Mouse (Mus musculus) thymus, adult 18-20 months (tissue): ENCODE results near the gene Rdh8.
"Not testable (repeated sequence)": the region's sequence is repeated elsewhere in the genome, so short reads cannot be mapped to it uniquely, and the experiment has no call there.

ENCODE experiments used
- DNase-seq, 2 experiments: peaks; one replicate each; pipeline ENCODE4 v3.0.0; 2022; ENCODE audit warnings: mixed read lengths in 2 of 2

Gene Rdh8

DNA sequence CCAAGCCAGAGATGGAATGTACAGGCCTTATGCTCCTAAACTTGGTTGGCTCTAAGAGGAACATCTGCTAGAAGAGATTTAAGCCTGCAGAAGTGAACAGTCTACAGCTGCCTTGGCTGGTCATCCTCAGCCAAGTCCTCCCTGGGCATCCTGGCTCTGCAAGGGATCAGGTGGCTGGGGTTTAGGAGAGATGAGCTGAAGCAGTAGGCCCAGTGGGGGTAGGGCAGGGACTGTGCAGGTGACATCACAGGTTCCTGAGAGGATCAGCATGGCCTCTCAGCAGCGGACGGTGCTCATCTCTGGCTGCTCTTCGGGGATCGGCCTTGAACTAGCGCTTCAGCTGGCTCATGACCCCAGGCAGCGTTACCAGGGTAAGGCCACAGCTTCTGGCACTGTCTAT, at the start of gene Rdh8:
Rdh8 (plus strand) TSS at position 268 of the 400 bp plus-strand sequence.
- no peak for DNase-seq

DNA sequence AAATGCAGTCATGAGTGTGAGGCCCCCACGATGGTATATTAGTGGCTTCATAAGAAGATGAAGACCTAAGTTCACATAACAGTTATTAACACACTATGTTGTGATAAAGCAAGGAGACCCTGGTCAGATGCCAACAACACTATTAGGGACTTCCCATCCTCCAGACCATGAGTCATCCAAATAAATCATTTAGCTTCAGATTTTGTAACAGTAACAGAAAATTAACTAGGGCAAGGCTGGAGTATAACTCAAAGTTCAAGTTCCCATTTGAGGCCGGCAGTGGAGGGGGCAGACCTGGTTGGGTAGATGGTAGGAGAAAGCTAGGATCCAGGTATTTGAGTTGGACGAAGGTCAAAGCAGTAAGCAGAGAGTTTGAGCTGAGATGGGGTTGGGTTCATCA, 37.0 kb upstream of the Rdh8 start:
- no peak for DNase-seq

DNA sequence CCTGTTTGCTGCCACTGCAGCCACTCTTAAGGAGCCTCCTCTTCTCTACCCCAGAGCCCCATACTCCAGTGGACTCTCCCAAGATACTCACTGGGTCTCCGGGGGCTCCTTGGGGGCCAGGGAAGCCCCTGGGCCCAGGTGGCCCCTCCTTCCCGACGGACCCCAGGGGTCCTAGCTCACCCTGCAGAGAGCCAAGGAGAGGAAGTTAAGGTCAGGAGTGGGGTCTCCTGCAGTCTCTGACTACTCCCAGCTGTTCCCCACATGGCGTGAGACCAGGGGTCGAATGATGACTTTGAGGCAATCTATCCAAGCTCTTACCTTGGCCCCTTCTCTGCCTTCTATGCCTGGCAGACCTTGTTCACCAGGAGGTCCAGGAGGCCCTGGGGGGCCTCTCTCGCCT, 33.2 kb upstream of the Rdh8 start:
- DNase-seq = no peak

DNA sequence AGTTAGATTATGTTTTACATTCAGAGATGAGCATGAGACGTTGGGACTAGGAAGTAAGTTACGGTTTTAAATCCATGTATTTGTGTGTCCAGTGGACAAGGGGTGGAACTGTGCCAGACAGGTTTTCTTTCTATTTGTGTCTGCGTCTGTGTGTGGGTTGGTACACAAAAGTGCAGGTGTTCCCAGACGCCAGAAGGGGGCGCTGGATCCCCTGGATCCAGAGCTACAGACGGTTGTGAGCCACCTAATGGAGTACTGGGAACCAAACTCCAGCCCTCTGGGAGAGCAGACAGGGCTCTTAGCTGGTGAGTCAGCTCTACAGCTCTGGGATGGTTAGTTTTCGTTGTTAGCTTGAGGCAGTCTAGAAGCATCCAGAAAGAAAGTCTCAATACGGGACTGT, 30.3 kb upstream of the Rdh8 start:
- no peak for DNase-seq

DNA sequence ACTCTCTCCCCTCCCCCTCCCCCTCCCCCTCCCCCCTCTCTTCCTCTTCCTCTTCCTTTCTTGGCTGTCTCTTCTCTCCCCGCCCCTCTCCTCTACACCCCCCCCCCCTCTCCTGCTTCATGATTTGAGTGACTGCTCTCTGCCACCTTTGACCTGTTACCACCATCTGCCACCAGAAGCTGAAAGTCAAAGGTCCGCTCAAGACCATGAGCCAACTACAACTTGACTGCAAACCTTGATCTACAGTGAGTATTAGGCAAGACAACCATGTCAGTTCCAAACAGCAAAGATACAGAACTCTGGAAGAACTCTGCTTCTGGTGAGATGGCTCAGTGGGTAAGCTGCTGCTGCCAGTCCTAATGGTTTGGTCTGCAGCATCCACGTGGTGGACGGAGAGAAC, 28.7 kb upstream of the Rdh8 start:
- no peak for DNase-seq

DNA sequence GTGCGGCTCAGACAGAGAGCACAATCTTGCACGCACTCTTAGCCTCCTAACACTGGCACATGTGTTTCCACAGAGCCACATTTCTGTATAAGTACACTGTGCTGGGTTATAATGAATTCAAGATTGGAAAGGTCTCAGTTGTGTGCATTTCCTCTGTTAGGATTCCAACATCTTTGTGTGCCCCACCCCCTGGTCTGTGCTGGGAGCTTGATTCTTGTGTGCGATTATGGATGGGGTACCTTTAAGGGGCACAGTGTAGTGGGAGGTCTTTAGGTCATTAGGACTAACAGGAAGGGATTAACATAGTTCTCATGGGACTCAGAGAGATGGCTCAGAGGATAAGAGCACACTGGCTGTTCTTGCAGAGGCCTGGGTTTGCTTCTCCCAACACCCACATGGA, 28.0 kb upstream of the Rdh8 start:
- DNase-seq = no peak

DNA sequence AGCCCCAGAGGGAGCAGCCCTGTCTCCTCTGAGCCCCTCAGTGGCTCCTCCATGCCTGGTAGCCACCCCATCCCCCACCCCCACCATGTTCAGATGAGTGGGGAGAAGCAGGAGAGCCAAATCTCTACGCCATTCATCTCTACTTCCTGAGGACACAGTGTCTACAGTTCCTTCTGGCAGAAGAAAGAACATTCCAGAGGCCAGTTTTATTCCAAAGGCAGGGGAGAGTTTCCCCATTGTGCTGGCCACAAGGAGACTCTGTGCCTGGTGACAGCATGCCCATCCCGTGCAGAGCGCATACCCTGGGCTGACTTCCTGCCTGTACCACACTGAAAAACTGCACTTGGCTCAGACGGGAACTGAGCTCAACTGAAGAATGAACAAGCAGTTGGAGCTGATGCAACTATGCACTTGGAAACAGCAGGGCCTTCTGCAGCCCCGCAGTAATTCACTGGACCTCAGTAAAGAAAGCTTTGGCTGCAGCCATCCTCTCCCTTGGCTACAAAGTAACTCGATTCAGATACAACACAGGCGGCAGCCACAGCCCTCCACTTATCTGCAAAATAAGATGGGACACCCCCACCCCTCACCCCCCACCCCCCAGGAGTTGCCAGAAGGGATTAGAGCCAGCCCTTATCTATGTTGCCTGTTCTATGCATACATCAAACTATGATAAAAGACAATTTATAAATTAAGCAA, 24.0 kb upstream of the Rdh8 start:
- DNase-seq = no peak

DNA sequence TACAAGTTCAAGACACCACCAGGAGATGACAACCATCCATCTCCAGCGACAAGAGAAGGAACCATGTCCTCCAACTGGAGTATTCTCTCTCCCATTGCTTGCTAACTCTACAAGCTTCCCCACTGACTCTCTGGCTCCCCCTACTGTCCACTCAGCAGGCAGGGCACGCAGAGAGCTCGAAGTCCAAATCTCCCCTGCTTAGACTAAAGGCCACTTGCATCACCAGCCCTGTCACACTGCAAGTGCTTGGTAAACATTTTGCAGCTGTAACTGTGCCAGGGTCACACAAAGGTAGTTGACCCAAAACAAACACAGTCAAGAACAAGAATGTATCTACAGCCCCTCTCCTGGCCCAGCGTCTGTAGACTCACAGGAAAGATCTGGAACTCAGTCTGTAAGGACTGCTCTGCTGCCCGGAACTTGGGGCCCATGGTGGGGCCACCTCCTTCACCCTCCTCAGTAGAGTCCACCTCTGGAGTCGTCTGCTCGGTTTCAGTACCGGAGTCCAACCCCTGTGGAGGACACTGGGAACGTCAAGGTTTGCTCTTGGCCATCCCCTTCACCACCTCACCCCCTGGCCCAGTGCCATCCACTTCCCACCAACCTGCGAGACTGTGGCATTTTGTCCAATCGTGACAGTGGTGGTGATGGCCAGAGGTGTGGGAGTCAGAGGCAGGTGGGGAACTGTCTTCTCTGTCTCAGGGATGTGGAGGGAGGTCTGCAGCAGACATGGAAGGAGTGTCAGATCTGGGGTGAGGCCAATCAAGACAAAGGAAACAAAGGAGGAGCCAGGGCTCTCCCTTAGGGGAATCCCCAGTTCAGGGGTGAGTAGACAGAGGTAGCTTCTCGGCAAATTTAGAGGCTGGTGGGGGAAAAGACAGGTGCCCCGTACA, 13.8 kb upstream of the Rdh8 start:
- DNase-seq = peak in 1 of 2 experiments; percentile 13

DNA sequence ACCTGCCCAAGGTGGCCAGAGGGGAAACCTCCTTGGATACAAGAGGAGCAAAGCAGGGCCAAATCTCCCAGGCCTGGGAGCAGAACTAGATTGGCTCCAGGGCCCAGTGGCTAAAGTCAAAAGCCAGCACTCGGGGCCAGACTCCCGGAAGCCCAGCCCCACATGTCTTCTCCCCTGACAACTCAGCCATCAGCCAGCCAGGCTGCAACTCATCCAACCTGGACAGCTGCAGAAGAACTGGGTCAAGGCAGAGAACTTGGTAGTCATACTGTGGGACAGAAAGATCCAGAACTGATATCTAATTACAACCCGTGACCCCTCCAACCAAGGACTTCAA, 13.2 kb upstream of the Rdh8 start:
- DNase-seq = no peak

DNA sequence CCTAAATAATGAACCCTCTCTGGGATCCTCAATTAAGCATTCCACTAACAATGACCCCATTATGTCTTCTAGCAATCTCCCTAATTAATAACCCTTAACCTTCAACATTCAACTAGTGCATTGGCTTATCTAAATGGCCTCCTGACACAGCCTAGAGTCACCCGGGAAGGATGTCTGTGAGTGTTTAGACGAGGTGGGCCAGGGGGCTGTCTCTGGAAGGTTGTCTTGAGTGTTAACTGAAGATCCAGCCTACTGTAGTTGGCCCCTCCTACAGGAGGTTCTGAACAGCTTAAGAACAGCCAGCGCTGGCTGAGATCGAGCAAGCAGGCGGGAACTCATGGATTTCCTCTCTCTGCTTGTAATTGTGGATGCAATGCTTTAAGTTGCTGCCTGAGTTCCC, 12.6 kb upstream of the Rdh8 start:
- no peak for DNase-seq

DNA sequence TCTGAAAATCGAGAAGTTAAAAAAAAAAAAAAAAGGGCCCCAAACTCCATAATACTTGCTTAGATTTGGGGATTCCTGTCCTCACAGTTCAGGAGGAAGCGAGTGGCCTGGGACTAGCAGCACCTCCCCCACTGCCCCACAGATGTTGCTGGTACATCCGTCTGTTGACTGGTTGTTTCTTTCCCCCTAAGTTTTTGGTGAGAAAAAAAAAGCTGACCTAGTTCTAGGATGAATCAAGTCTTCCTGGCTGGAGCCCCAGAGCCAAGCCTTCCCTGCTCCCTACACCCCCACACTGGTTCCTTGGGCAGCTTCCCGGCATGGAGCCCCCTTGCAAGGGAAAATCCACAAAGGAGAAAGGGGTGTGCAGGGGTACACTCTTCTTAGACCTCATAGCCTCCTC, 8.0 kb upstream of the Rdh8 start:
- no peak for DNase-seq

DNA sequence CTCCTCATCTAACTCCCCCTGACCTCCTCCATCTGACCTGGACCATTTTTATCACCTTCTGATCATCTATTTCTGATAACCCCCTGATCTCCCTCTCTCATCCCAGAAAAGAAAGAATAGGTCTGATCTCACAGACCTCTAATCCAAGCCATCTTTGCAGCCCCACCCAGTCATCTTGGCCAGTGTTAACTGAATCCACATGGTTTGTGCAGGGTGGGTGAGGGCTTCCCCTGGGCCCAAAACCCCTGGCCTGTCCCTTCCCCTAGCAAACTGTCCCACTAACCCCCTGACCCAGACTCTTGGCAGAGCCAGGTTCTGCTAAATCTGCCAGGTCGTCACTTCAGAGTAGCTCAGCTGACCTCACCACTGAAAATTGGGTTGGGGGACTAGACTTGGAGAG, 7.5 kb upstream of the Rdh8 start:
- no peak for DNase-seq

DNA sequence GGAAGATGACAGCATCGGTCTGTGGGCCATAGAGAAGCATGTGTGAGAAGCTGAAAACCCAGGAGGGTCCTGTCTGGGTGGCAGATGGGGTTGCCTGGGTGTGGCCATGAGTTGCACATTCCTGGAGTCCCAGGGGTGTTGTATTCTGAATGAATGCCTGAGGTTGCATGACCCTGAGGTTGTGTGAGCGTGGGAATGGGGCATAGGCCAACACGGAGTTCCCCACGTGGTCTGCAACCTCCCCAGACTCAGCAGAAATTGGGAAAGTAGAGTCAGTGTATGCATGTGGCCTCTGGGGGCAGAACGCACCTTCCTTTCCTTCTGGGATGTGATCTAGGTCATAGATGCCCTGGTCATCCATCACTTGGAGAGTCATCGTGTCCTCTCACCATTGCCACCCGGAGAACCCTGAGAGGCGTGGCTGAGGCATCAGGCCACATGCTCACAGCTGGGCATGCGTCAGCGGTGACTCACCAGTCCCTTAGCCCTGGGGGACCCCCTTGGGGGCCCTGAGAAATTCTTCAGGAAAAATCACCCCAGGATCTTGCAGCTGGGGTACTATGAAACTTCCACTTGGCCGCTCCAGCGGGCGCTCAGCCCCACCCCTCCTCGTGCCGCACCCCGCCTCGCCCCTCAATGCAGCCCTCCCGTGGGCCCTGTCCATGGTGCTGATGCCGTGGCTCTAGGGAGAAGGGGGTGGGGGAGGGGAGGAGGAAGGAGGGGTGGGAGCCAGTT, 5.6 kb upstream of the Rdh8 start:
- no peak for DNase-seq

DNA sequence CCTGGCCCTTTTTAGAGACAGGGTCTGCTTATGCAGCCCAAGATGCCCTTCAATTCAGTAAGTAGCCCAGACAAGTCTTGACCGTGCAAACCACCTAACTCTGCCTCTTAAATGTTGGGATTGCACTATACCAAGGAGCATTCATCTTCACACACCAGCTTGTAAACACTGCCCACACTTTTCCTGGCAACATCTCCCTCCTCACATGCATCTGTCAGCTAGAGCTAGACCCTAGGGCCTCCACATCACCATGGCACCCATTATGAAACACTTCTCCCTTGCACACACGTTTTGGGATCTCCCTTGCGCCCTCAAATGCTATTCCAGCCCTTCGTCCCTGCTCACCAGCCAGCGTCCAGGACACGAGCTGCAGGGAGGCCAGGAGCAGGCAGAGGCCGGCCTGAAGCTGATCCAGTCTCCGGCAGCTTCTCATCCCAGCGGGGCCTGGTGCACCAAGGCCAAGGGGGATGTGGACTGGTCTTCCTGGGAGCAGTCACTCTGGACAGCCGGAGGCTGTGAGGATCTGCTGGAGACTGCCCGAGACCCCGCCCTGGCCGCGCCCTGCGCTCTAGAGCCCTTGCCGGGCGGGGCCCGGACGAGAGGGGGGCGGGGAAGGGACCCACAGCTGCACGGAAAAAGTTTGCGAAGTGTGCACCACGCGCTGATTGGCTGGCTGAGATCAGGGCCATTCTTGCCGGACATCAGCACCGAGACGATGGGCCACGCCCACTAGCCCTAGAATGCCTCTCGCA, 3.6 kb upstream of the Rdh8 start, which contains the start of gene Col5a3:
Col5a3 (minus strand) TSS at position 547 of the 752 bp plus-strand sequence.
- no peak for DNase-seq

DNA sequence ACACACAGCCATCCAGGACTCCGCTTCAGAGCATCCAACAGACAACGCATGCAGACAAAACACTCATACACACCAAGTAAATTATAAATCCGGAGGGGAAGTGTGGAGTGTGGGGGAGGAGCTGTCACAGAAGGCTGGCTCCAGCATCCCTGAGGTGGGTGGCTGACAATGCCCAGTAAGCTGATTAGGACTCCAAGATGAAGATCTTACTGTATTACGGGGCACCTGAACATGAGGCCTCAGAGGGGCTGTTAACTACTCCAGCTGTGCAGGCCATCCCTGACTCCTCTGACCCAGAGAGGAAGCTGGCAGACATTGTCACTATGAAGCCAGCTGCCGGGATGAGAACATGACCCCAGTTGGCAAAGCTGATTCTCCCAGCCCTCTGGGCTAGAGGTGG, 1.7 kb downstream of the Rdh8 start:
- DNase-seq = no peak

DNA sequence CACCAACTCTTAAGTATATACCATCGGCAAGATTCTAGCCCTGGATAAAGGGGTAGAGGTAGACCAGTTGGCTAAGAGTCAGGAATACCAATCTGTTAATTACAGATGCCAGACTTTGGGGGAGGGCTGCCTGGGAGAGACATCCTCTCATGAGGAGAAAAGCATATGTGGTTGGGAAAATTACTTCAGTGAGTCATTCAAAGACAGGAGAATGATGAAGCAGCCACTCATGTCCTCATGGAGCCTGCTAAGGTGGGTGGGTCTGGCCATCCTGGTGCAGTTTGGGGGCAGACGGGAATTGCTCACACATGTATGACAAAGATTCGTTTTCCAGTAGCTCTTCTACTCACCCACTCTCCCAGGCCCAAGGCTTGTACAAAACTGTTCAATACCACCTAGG, 4.5 kb downstream of the Rdh8 start:
- DNase-seq = no peak

DNA sequence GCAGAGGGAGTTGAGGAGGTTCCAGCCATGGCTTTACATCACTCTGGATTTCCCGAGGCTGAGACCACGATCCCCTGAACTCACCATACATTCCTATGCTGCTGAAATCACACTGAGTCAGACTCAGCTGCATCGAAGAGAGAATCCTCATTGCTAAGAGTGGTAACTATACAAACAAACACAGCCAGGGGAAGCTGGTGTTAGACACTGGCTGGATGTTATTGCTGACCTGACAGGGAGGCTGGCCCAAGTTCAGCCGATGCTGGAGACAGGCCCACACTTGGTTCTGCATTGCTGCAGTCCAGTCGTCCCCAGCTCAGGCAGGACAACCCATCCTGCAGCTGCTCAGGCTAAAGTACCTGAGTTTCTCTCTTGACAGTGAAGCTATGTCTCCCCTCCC, 7.5 kb downstream of the Rdh8 start:
- DNase-seq = no peak

DNA sequence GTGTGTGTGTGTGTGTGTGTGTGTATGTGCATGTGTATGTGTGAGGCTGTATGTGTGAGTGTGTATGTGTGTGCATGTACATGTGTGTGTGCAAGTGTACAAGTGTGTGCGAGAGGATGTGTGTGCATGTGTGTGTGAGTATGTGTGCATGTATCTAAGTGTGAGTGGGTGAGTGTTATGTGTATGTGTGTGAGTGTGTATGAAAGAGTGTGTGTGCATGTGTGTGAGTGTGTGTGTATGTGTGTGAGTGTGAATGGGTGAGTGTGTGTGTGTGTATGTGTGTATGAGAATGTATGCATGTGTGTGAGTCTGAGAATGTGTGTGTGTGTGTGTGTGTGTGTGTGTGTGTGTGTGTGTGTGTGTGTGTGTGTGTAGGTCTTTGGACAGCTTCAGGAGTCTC, 9.8 kb downstream of the Rdh8 start:
- DNase-seq = no peak

DNA sequence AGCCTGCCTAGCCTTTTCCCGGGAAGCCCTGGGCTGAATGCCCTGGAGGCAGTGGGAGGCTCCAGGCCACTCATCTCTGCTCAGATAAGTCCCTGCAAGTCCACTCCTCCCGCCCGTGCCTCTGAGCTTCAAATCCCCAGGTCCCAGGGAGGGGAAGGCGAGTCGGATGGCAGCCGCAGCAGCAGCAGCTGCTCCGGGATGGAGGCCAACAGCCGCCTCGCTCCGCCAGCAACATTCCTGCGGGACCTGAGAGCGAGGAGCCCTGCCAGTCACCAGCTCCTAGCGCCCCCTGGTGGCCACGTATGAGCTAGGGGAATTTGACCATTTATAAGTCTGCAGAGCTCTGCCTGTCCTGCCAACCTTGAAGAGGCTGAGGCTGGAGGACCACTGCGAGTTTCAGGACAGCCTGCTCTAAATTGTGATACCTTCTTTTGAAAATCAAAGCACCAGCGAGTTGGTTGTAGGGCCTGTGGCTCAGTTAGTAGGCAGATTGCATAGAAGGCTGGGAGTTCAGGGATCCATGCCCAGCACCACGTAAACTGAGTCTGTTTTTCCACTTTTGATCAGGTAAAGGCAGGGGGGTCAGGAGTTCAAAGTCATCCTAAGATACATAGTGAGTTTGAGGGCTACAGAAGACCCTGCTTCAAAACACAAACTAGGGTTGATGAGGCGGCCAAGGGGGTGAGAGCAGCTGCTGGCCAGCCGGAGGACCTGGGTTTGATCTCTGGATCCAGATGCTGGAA, 12.8 kb downstream of the Rdh8 start:
- peak; percentile 34 to 50 for DNase-seq

DNA sequence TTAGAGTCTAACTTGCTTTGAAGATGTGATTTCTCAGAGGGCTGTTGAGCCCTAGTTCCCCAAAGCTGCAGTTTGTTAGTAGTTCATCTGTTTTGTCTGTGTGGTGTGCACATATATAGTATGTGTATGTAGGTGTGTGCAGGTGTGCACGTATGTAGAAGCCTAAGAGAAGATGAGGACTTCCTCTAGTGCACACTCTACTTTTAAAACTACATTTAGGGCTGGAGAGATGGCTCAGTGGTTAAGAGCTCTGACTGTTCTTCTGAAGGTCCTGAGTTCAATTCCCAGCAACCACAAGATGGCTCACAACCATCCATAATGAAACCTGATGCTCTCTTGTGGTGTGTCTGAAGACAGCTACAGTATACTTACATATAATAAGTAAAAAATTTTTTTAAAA, 16.6 kb downstream of the Rdh8 start:
- DNase-seq = no peak

DNA sequence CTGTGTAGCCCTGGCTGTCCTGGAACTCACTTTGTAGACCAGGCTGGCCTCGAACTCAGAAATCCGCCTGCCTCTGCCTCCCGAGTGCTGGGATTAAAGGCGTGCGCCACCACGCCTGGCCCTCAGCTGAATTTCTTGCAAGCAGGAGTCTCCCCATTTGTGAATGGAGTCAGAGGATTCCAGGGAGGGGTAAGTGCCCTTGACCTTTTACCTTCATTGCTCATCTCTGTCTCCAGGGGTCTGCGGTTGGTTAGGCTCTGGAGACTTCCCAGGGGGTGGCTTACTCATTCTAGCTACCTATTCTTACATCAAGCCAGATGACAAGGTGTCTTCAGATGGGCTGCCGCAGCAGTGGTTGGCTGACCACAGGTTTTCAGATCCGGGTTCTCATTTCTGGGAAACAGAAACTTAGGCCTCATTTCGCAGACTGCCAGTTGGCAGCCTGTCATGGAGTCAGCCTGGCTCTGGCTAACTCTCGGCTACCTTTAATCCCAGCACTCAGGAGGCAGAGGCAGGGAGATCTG, 17.2 kb downstream of the Rdh8 start:
- not testable (repeated sequence) for DNase-seq
